Mouse (Mus musculus) hindbrain, embryonic 16.5 days (tissue): ENCODE results near the gene Osbpl9. TPM values are rescaled to one million over a fixed set of nuclear protein-coding genes. Genes with fewer than 3 reads are reported as not detected.

Experiments used
- ATAC-seq: fragments of 200-750 bp; cut with Nextera tagmentation; 2 replicates; pipeline ENCODE4 v1.8.0; 2017; ENCODE audit warnings: moderate TSS enrichment, moderate library complexity
- H3K27ac ChIP-seq: fragments of 300-500 bp; sonication (generic); 2 replicates; pipeline ENCODE4 v1.5.1; 2014; ENCODE audit warnings: low read depth, mild to moderate bottlenecking, control low read depth, low read length, moderate library complexity
- H3K27me3 ChIP-seq: fragments of 300-500 bp; sonication (generic); replicated peaks from 2 replicates; pipeline ENCODE4 v1.6.1; 2014; ENCODE audit warnings: low read length; ENCODE audit not compliant: control insufficient read depth, insufficient read depth
- H3K36me3 ChIP-seq: fragments of 300-500 bp; sonication (generic); 2 replicates; pipeline ENCODE4 v1.6.1; 2014; ENCODE audit warnings: mild to moderate bottlenecking, low read length, moderate library complexity, mixed read lengths; ENCODE audit not compliant: control insufficient read depth, insufficient read depth
- H3K4me1 ChIP-seq: fragments of 300-500 bp; sonication (generic); 2 replicates; pipeline ENCODE4 v1.6.1; 2014; ENCODE audit warnings: low read depth, low read length; ENCODE audit not compliant: control insufficient read depth, insufficient read depth
- H3K4me2 ChIP-seq: fragments of 300-500 bp; sonication (generic); 2 replicates; pipeline ENCODE4 v1.6.1; 2014; ENCODE audit warnings: mild to moderate bottlenecking, low read length, control low read depth, moderate library complexity
- H3K4me3 ChIP-seq: fragments of 300-500 bp; sonication (generic); 2 replicates; pipeline ENCODE4 v1.5.1; 2014; ENCODE audit warnings: mild to moderate bottlenecking, low read length, control low read depth, moderate library complexity
- H3K9ac ChIP-seq: fragments of 300-500 bp; sonication (generic); 2 replicates; pipeline ENCODE4 v1.6.1; 2014; ENCODE audit warnings: low read depth, mild to moderate bottlenecking, control low read depth, low read length, moderate library complexity
- H3K9me3 ChIP-seq: fragments of 300-500 bp; sonication (generic); 2 replicates; pipeline ENCODE4 v1.6.1; 2014; ENCODE audit warnings: mild to moderate bottlenecking, low read length, moderate library complexity; ENCODE audit not compliant: control insufficient read depth
- WGBS: fragments of 180-500 bp; shearing (Covaris S2); extraction: QIAGEN DNeasy Blood & Tissue Kit; methylation state at CpG from one replicate; pipeline ENCODE4 v1.1.7; 2014; 5-methylcytosine and 5-hydroxymethylcytosine counted together
- polyA plus RNA-seq: library from polyadenylated mRNA; unstranded; fragments of >200 nt; fragmentation: Nextera tagmentation; extraction: Ambion mirVana; gene quantifications from 2 replicates; pipeline ENCODE4 v1.2.1, GENCODE M21; 2015

The Osbpl9 gene
- polyA plus RNA-seq, 1 experiment from 2014 or later: 72.2 TPM

DNA sequence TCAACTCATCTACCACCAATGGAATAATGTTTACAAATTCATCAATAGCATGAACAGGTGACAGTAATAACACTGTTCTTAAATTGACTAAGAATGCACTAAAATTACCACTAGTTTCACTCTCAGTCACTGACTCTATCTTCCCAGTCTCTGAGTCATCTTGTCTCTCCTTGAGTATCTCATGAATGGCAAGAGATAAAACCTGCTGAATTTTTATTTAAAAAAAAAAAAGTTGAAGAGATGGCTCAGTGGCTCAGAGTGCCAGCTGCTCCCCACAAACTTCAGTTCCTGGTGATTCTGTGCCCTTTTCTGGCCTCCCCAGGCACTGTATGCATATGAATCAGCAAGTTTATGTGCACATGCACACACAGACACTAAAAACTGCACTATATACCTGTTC lies 96.8 kb downstream of the Osbpl9 start:
- H3K4me1 ChIP-seq: no peaks in the 10 kb centered on the region
- H3K27me3 ChIP-seq: no peaks in the 10 kb centered on the region
- H3K27ac ChIP-seq: no peak overlapping the region
- no peak for ATAC-seq
- H3K9ac ChIP-seq: no peak overlapping the region
- no peak overlapping the region for H3K4me2 ChIP-seq
- H3K9me3 ChIP-seq: no peaks in the 10 kb centered on the region
- H3K4me3 ChIP-seq: no peak overlapping the region
- H3K36me3 ChIP-seq: no peaks in the 10 kb centered on the region

DNA sequence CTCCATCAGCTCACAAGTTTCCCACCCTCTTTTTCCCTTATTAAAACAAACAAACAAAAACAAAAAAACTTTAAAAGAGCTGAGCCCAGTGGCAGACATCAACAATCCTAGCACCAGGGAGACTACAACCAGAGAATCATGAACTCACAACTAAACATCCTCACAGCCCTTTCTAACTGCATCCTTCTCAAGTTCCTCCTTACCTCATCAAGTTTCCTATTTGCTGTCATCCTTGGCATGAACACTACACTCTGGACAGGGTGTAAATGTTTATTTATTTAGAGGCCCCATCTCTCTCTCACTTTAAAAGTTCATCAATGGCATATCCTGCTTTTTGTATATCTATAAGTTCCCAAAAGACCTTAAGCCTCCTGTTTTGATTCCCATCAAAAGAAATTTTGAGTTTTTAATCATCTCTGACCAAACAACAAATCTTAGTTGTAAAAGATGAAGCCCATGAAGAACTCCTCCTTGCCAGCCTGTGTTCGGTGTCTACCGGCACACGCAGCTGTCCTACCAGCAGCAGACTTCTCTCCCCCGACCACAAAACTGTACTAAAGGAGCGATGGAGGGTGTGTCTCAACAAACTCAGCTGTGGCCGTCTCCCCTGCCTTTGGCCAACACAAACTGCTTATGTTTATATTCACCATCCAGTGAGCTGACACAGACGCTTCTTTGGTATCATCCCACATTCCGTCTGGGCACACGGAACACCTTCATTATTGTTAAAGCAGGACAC lies 98.8 kb downstream of the Osbpl9 start:
- H3K4me3 ChIP-seq: no peak overlapping the region
- no peaks in the 10 kb centered on the region for H3K27me3 ChIP-seq
- no peak overlapping the region for H3K4me2 ChIP-seq
- H3K4me1 ChIP-seq: no peaks in the 10 kb centered on the region
- no peak overlapping the region for H3K9ac ChIP-seq
- no peaks in the 10 kb centered on the region for H3K36me3 ChIP-seq
- 86% methylated on average over 9 of the region's 9 CpGs for WGBS
- ATAC-seq: no peak
- H3K9me3 ChIP-seq: no peaks in the 10 kb centered on the region
- H3K27ac ChIP-seq: no peak overlapping the region

DNA sequence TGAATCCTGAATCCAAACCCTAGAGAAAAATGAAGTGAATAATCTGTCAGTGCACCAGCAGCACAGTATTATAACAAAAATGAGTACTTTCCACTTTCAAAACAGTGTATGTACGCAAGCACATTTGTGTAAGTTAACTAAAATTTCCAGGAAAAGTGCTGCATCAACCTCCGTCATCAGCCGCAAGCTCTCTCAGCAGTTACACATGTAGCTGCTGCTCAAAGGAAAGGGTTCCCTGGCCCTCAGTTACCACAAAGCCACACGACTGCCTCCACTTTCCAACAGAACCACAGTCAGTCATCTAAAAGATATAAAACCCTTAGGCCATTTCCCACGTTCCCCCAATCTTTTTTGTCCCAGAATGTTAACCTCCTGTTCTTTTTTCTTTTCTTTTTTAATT lies 99.5 kb downstream of the Osbpl9 start:
- Histone ChIP-seq H3K4me2 (no peak overlapping the region), H3K4me1 (no peaks in the 10 kb centered on the region), H3K9ac (no peak overlapping the region), H3K27ac (no peak overlapping the region), H3K4me3 (no peak overlapping the region), H3K36me3 (no peaks in the 10 kb centered on the region), H3K27me3 (no peaks in the 10 kb centered on the region), H3K9me3 (no peaks in the 10 kb centered on the region)
- 89% methylated on average over 5 of the region's 5 CpGs for WGBS
- ATAC-seq: no peak

DNA sequence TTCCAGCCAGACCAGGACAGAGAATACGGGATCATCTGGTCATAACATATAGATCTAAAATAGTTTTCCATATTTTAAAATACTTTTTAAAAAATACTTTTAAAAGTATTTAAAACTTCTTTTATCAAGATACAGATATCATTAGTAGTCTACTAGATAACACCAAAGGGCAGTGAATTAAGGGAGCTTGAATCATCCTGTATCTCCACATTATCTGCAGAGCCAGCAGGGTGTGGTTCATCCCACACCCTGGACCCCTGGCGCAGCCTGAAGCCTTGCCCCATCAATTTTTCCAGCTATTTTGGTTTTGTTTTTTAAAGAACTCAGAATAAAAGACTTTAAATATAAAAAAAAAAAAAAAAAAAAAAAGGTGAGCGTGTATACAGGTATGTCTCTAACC lies 103.2 kb downstream of the Osbpl9 start:
- no peak overlapping the region for H3K4me2 ChIP-seq
- no peaks in the 10 kb centered on the region for H3K9me3 ChIP-seq
- no peaks in the 10 kb centered on the region for H3K27me3 ChIP-seq
- no peak for ATAC-seq
- no peak overlapping the region for H3K9ac ChIP-seq
- over 99% methylated on average over 3 of the region's 3 CpGs for WGBS
- no peaks in the 10 kb centered on the region for H3K4me1 ChIP-seq
- no peak overlapping the region for H3K4me3 ChIP-seq
- no peak overlapping the region for H3K27ac ChIP-seq
- H3K36me3 ChIP-seq: 0 out of 2 replicates have a peak, but pooled peaks cover 2% of the 10 kb centered on the region

DNA sequence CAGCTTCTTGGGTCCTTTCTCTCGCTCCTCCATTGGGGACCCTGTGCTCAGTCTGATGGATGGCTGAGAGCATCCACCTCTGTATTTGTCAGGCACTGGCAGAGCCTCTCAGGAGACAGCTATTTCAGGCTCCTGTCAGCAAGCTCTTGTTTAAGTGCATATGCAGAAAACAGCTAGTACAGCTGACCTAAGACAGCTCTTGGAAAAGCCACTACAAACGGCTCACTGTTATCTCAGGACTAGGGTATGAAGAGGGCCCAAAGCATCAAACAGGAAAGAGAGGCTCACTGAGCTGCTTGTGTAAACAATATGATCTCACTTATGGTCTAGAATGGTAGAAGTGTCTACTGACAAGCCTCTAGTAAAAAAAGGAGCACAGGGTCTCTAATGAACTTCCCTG lies 107.8 kb downstream of the Osbpl9 start:
- Histone ChIP-seq H3K27ac (no peak overlapping the region), H3K4me1 (no peaks in the 10 kb centered on the region), H3K27me3 (no peaks in the 10 kb centered on the region), H3K9me3 (no peaks in the 10 kb centered on the region), H3K4me3 (no peak overlapping the region), H3K9ac (no peak overlapping the region), H3K4me2 (no peak overlapping the region), H3K36me3 (0 out of 2 replicates have a peak, but pooled peaks cover 2% of the 10 kb centered on the region)
- ATAC-seq: no peak
- WGBS: 58% methylated on average over 2 of the region's 2 CpGs

DNA sequence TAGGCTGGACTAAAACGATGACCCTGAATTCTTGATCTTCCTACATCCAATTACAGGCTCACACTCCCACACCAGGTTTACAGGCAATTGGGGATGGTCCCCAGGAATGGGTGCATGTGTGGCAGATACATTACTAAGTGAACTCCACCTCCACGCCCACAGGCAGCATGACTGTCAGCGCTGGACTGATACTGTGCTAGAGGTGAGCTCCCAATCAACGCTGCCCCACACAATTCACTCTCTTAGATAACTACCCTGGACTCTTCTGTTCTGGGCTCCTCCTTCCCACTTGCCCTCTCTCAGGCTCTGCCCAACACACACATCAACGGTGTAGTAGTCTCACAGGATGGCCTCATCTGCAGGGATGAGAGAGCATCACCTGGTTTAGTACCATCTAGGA lies 109.7 kb downstream of the Osbpl9 start:
- no peak overlapping the region for H3K4me2 ChIP-seq
- no peak overlapping the region for H3K27ac ChIP-seq
- no peaks in the 10 kb centered on the region for H3K9me3 ChIP-seq
- no peak overlapping the region for H3K9ac ChIP-seq
- no peak for ATAC-seq
- no peaks in the 10 kb centered on the region for H3K27me3 ChIP-seq
- no peak overlapping the region for H3K4me3 ChIP-seq
- 96% methylated on average over 5 of the region's 5 CpGs for WGBS
- H3K4me1 ChIP-seq: no peaks in the 10 kb centered on the region
- 0 out of 2 replicates have a peak, but pooled peaks cover 2% of the 10 kb centered on the region for H3K36me3 ChIP-seq

DNA sequence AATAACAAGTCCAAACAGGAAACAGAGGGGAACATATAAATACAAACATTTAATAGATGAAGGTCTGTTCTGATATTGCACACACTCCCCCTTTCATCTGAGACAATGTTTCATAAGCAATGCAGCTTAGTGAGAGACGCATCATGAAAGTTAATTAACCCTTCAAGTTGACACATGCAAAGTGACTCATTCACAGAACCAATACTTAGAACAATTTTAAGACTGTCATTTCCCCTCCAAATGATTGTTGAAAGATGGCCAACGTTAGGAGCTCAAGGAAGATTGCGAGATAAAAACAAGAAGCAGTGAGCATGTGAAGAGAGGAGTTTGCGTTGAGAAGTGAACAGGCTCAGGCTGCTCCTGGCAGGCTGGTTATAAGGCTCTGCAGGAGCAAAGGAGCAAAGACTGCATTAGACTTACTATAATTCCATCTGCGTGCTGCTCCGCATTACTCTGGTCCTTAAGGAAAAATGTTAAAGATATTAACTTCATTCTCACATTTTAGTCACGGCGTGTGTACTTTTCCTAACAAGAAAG lies 110.8 kb downstream of the Osbpl9 start:
- Histone ChIP-seq H3K4me3 (no peak overlapping the region), H3K9me3 (no peaks in the 10 kb centered on the region), H3K27ac (no peak overlapping the region), H3K9ac (no peak overlapping the region), H3K27me3 (no peaks in the 10 kb centered on the region), H3K4me1 (no peaks in the 10 kb centered on the region), H3K4me2 (no peak overlapping the region), H3K36me3 (no peaks in the 10 kb centered on the region)
- ATAC-seq: no peak
- 85% methylated on average over 8 of the region's 8 CpGs for WGBS

DNA sequence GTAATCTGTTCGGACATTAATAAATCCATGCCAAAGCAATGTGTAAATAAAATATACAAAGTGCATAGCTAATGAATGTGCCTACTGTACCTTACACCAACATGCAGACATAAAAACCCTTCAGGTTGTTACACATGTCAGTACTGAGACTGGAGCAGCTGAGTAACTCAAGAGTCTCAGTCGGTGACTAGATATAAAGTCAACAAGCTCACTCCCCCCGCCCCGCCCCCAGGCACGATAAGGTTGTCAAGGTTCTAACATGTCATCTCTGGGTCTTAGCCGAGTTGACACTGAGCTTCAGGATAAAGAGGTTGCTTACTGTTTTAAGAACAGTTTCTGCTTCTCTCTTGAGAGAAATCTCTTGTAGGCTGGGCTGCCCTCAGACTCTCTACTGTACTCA lies 112.1 kb downstream of the Osbpl9 start:
- H3K9me3 ChIP-seq: no peaks in the 10 kb centered on the region
- H3K4me2 ChIP-seq: no peak overlapping the region
- no peak for ATAC-seq
- H3K36me3 ChIP-seq: no peaks in the 10 kb centered on the region
- no peaks in the 10 kb centered on the region for H3K4me1 ChIP-seq
- H3K27ac ChIP-seq: no peak overlapping the region
- no peak overlapping the region for H3K9ac ChIP-seq
- WGBS: 87% methylated on average over 6 of the region's 6 CpGs
- no peak overlapping the region for H3K4me3 ChIP-seq
- H3K27me3 ChIP-seq: no peaks in the 10 kb centered on the region

DNA sequence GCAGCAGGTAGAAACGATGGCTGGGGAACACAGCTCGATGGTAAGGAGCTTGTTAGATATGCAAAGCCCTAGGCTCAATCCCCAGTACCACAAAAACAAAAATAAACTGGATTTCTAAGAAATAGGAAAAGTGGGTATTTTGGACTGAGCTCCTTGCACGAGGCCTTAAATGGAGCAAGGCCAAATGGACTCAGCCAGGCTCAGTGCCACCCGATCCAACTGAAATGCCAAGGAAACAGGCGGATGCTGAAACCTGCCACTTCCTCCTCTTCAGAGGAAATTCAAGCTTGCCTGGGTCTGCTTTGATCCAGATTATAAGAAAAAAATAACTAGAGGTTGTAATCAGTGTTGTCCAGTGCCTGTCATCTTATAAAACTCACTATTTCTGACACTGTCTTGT lies 112.9 kb downstream of the Osbpl9 start:
- Histone ChIP-seq H3K9me3 (no peaks in the 10 kb centered on the region), H3K4me3 (no peak overlapping the region), H3K4me2 (no peak overlapping the region), H3K36me3 (no peaks in the 10 kb centered on the region), H3K9ac (no peak overlapping the region), H3K4me1 (no peaks in the 10 kb centered on the region), H3K27me3 (no peaks in the 10 kb centered on the region), H3K27ac (no peak overlapping the region)
- no peak for ATAC-seq
- WGBS: 88% methylated on average over 5 of the region's 5 CpGs
